8 mouse cellular contexts compared by ENCODE assay signal in the genomic region with DNA sequence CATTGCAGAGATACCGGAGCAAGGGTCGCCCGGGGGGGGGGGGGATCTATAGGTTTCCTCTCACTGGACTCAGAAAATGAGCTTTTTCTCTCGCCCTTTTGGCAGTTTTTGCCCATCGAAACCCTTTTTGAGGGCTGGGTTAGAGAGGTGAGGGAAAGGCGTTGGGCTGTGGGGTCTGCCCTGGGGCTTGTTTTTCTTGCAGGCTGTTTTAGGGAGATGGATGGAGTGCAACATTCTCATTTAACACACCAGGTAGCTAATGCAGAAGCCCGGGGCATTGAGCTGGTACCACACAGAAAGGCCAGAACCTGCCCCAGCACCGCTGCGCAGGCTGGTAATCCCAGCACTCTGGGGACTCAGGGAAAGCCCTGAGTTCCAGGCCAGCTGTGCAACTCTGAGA. TPM values are rescaled to one million over a fixed set of nuclear protein-coding genes. Genes with fewer than 3 reads are reported as not detected.
DNase-seq lines count a peak whose midpoint lies in the region; ATAC-seq and TF ChIP-seq lines count a peak whose summit lies in the region.

No protein-coding gene starts in this region.

- no peaks in the 10 kb centered on the region for H3K9me3 ChIP-seq in heart, postnatal 0 days (replicated peaks; ENCODE audit: control insufficient read depth, low read length)
- H3K9me3 ChIP-seq in liver, embryonic 11.5 days (ENCODE audit: control insufficient read depth, low read length): no peaks in the 10 kb centered on the region

- peaks cover 20% of the 10 kb centered on the region for H3K36me3 ChIP-seq in heart, postnatal 0 days (replicated peaks; ENCODE audit: control insufficient read depth, insufficient read depth, low read length)
- peaks cover 6% of the 10 kb centered on the region for H3K36me3 ChIP-seq in liver, embryonic 11.5 days (ENCODE audit: control insufficient read depth, insufficient read depth, low read length)

- no peak for ATAC-seq in heart, postnatal 0 days (ENCODE audit: insufficient read depth, low read depth)
- no peak for ATAC-seq in liver, embryonic 11.5 days (replicated peaks; ENCODE audit: low FRiP score)

- peak overlapping the region; percentile 65 for H3K4me3 ChIP-seq in left cerebral cortex, adult 2 months
- peak overlapping the region; percentile 60 for H3K4me3 ChIP-seq in heart, postnatal 0 days (ENCODE audit: low read depth, low read length)
- peak overlapping the region; percentile 60 for H3K4me3 ChIP-seq in liver, embryonic 11.5 days (ENCODE audit: low read depth, low read length)

- H3K4me2 ChIP-seq in heart, postnatal 0 days (ENCODE audit: low read depth, low read length): peak overlapping the region; percentile 59
- H3K4me2 ChIP-seq in liver, embryonic 11.5 days: peak overlapping the region; percentile 67

- H3K4me1 ChIP-seq in heart, postnatal 0 days (ENCODE audit: control insufficient read depth, insufficient read depth): no peaks in the 10 kb centered on the region
- no peaks in the 10 kb centered on the region for H3K4me1 ChIP-seq in liver, embryonic 11.5 days (replicated peaks; ENCODE audit: control insufficient read depth, insufficient read depth, low read length)

- H3K27ac ChIP-seq in left cerebral cortex, adult 2 months: peak overlapping the region; percentile 82
- peak overlapping the region; percentile 57 for H3K27ac ChIP-seq in heart, postnatal 0 days (ENCODE audit: low read depth)
- H3K27ac ChIP-seq in liver, embryonic 11.5 days (ENCODE audit: low read depth, low read length): no peak overlapping the region; the same call in 1 of the 2 replicates

- 37% methylated on average over 9 of the region's 9 CpGs for WGBS in heart, postnatal 0 days
- 22% methylated on average over 9 of the region's 9 CpGs for WGBS in liver, embryonic 11.5 days

- DNase-seq in left cerebral cortex, adult 2 months (ENCODE audit: extremely low spot score in 1 of 2, low spot score in 2 of 2): no peak
- no peak for DNase-seq in left cerebral cortex, postnatal 10 days (ENCODE audit: extremely low spot score in 1 of 2, low spot score in 2 of 2)
- DNase-seq in cerebellum, adult 9-10 months: peak; percentile 47
- no peak for DNase-seq in heart, postnatal 0 days (ENCODE audit: low spot score)
- no peak for DNase-seq in liver, embryonic 11.5 days (ENCODE audit: low spot score)
- DNase-seq in thymus, postnatal 25 days: no peak
- DNase-seq in gastrocnemius, postnatal 4 days (ENCODE audit: low spot score in 2 of 2): no peak
- no peak for DNase-seq in adrenal gland, postnatal 10 days

- H3K9ac ChIP-seq in heart, postnatal 0 days (replicated peaks; ENCODE audit: low read depth, low read length): peak overlapping the region; percentile 42
- peak overlapping the region; percentile 27; the same call in 1 of the 2 replicates for H3K9ac ChIP-seq in liver, embryonic 11.5 days (ENCODE audit: low read depth, low read length)

- intact Hi-C loops in left cerebral cortex, adult 2 months (cut with DNase I): loop anchor here (5.0 kb wide), 2 partner anchors 95 to 175 kb away; a partner anchor contains a TSS
- intact Hi-C loops in left cerebral cortex, postnatal 10 days (cut with DNase I): loop anchor here (5.0 to 10.0 kb wide), 2 partner anchors 82 to 105 kb away; no protein-coding TSS in a partner anchor

- no peaks in the 10 kb centered on the region for H3K27me3 ChIP-seq in heart, postnatal 0 days (ENCODE audit: control insufficient read depth, insufficient read depth, low read length)
- H3K27me3 ChIP-seq in liver, embryonic 11.5 days (replicated peaks; ENCODE audit: control insufficient read depth, insufficient read depth, low read length): peaks cover 24% of the 10 kb centered on the region

- no peak for TF ChIP-seq CTCF in left cerebral cortex, adult 2 months (IDR thresholded peaks at IDR 0.05)
- TF ChIP-seq CTCF in heart, postnatal 0 days (IDR thresholded peaks at IDR 0.05; ENCODE audit: low read depth): no peak

- no peak for TF ChIP-seq EP300 in heart, postnatal 0 days (IDR thresholded peaks at IDR 0.05; ENCODE audit: low read depth)

RNA-seq across cellular contexts. Expression of a gene that starts 0.6 kb away (rescaled TPM):
- 100 to 1,000 TPM; 427 to 437 TPM for total RNA-seq in left cerebral cortex, adult 2 months (2021)
- total RNA-seq in left cerebral cortex, postnatal 10 days (2021): 100 to 1,000 TPM; 509 to 516 TPM
- total RNA-seq in heart, postnatal 0 days (2014; rRNA removed; ENCODE audit: low replicate concordance): 382 and 443 TPM in 2 replicates
- 235 and 253 TPM in 2 replicates for polyA plus RNA-seq in heart, postnatal 0 days (2015; fragmentation: Nextera tagmentation; extraction: Ambion mirVana)
- 242 and 257 TPM in 2 replicates for polyA plus RNA-seq in liver, embryonic 11.5 days (2014; fragmentation: Nextera tagmentation; extraction: Ambion mirVana)
- total RNA-seq in gastrocnemius, postnatal 4 days (2021): 100 to 1,000 TPM; 304 to 318 TPM
- total RNA-seq in adrenal gland, postnatal 10 days (2021): 100 to 1,000 TPM; 233 to 246 TPM
